17 mouse cellular contexts compared by ENCODE assay signal in the genomic region with DNA sequence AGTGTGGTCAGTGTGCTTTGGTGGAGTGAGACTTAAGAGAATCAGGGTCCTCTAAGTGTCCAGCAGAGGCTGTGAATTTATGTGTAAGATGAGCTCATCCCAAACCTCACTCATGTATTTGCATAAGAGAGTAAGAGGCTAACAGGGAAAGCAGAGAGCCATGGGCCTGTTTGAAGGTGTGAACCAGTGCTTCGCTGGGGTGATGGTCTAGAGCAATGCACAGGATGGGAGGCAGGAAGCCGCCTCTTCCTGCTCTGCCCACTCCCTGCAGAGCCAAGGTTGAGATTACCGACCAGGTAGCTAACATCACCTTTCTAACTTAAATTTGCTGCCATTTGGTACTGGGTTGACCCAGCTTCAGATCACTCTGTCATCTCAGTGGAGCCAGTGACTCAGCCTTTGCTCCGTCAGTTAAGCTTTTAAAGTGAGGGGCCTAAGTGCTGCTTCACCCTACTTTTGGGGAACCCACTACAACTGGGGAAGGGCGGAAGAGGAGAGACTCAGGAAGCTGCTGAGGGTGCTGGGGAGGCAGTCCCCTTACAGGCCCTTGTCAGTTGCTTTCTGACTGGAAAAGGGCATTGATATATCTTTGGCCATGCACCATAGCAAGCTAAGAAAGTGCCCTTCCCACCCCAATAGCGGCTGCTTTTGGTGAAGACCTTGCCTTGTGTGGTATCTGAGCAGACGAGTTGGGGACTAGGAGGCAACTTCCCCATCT. TPM values are rescaled to one million over a fixed set of nuclear protein-coding genes. Genes with fewer than 3 reads are reported as not detected.
DNase-seq lines count a peak whose midpoint lies in the region; ATAC-seq lines count a peak whose summit lies in the region.
"Had no signal": no experiment of that assay in that cellular context is flagged by ENCODE, and none has a peak within 500 bp of the region (broad histone marks: within the 10 kb centered on the region; RNA-seq: fewer than 3 reads in every experiment).

No protein-coding gene starts in this region.

- no peak overlapping the region for H3K27ac ChIP-seq in heart, embryonic 11.5 days (ENCODE audit: low read depth, low read length)
- H3K27ac ChIP-seq in liver, embryonic 11.5 days (ENCODE audit: low read depth, low read length): 0 out of 2 replicates have a peak overlapping the region, but pooled peaks have one; percentile 38
- H3K27ac ChIP-seq in liver, embryonic 12.5 days: no peak overlapping the region
- peak overlapping the region; percentile 53; the same call in 1 of the 2 replicates for H3K27ac ChIP-seq in limb, embryonic 12.5 days
- H3K27ac ChIP-seq: forebrain, embryonic 13.5 days; midbrain, embryonic 10.5 days; neural tube, embryonic 13.5 days had no signal

- no peak overlapping the region for H3K4me2 ChIP-seq in heart, embryonic 11.5 days
- no peak overlapping the region for H3K4me2 ChIP-seq in liver, embryonic 11.5 days
- H3K4me2 ChIP-seq in liver, embryonic 12.5 days: no peak overlapping the region
- H3K4me2 ChIP-seq in limb, embryonic 12.5 days: no peak overlapping the region
- H3K4me2 ChIP-seq: embryonic facial prominence, embryonic 12.5 days; forebrain, embryonic 13.5 days; lung, embryonic 14.5 days; neural tube, embryonic 13.5 days had no signal

- ATAC-seq in heart, embryonic 11.5 days (replicated peaks; ENCODE audit: insufficient number of reproducible peaks, low FRiP score, low TSS enrichment): no peak
- no peak for ATAC-seq in liver, embryonic 11.5 days (replicated peaks; ENCODE audit: low FRiP score)
- ATAC-seq in liver, embryonic 12.5 days: no peak
- peak; percentile 64 for ATAC-seq in CD4-positive, CD25-positive, alpha-beta regulatory T cell, adult 4 months
- no peak for ATAC-seq in limb, embryonic 12.5 days (ENCODE audit: insufficient number of reproducible peaks, insufficient read depth, low FRiP score, low TSS enrichment, low read depth)
- ATAC-seq: forebrain, embryonic 13.5 days had no signal

- H3K9ac ChIP-seq in heart, embryonic 11.5 days (ENCODE audit: low read depth, low read length): no peak overlapping the region
- H3K9ac ChIP-seq in liver, embryonic 11.5 days (ENCODE audit: low read depth, low read length): no peak overlapping the region
- H3K9ac ChIP-seq in liver, embryonic 12.5 days: no peak overlapping the region
- no peak overlapping the region for H3K9ac ChIP-seq in limb, embryonic 12.5 days (replicated peaks)
- H3K9ac ChIP-seq: embryonic facial prominence, embryonic 12.5 days; forebrain, embryonic 13.5 days; lung, embryonic 14.5 days; neural tube, embryonic 13.5 days had no signal

- H3K27me3 ChIP-seq in heart, embryonic 11.5 days (ENCODE audit: control insufficient read depth, insufficient read depth, low read length): no peaks in the 10 kb centered on the region
- no peaks in the 10 kb centered on the region for H3K27me3 ChIP-seq in liver, embryonic 11.5 days (replicated peaks; ENCODE audit: control insufficient read depth, insufficient read depth, low read length)
- no peaks in the 10 kb centered on the region for H3K27me3 ChIP-seq in liver, embryonic 12.5 days (replicated peaks)
- H3K27me3 ChIP-seq in limb, embryonic 12.5 days: no peaks in the 10 kb centered on the region
- H3K27me3 ChIP-seq: embryonic facial prominence, embryonic 12.5 days; forebrain, embryonic 13.5 days; neural tube, embryonic 13.5 days had no signal

- H3K4me1 ChIP-seq in heart, embryonic 11.5 days (ENCODE audit: control insufficient read depth, insufficient read depth, low read length): peaks cover 32% of the 10 kb centered on the region
- H3K4me1 ChIP-seq in liver, embryonic 11.5 days (replicated peaks; ENCODE audit: control insufficient read depth, insufficient read depth, low read length): peaks cover 13% of the 10 kb centered on the region
- peaks cover 24% of the 10 kb centered on the region for H3K4me1 ChIP-seq in liver, embryonic 12.5 days
- H3K4me1 ChIP-seq in limb, embryonic 12.5 days (replicated peaks): no peaks in the 10 kb centered on the region
- H3K4me1 ChIP-seq: embryonic facial prominence, embryonic 12.5 days; forebrain, embryonic 13.5 days; midbrain, embryonic 10.5 days had no signal

- WGBS in heart, embryonic 11.5 days (ENCODE audit: insufficient replicate concordance): 84% methylated on average over 7 of the region's 7 CpGs
- WGBS in liver, embryonic 11.5 days: 76% methylated on average over 7 of the region's 7 CpGs
- 68% methylated on average over 7 of the region's 7 CpGs for WGBS in liver, embryonic 12.5 days (ENCODE audit: insufficient replicate concordance)
- 84% methylated on average over 7 of the region's 7 CpGs for WGBS in limb, embryonic 12.5 days

- H3K4me3 ChIP-seq in heart, embryonic 11.5 days (ENCODE audit: low read depth, low read length): no peak overlapping the region
- no peak overlapping the region for H3K4me3 ChIP-seq in liver, embryonic 11.5 days (ENCODE audit: low read depth, low read length)
- H3K4me3 ChIP-seq in liver, embryonic 12.5 days: no peak overlapping the region
- H3K4me3 ChIP-seq in limb, embryonic 12.5 days (replicated peaks): no peak overlapping the region
- H3K4me3 ChIP-seq: embryonic facial prominence, embryonic 12.5 days; forebrain, embryonic 13.5 days; midbrain, embryonic 10.5 days; neural tube, embryonic 13.5 days had no signal

- DNase-seq in heart, adult 11 months: peak; percentile 87
- no peak for DNase-seq in liver, embryonic 11.5 days (ENCODE audit: low spot score)
- DNase-seq in frontal cortex, postnatal 25 days (ENCODE audit: low spot score in 2 of 2): no peak
- DNase-seq in kidney, postnatal 10 days: no peak
- DNase-seq: gastrocnemius, postnatal 14 days; kidney, adult 9 months; left cerebral cortex, postnatal 4 days; lung, embryonic 14.5 days; thymus, postnatal 14 days had no signal

- peaks cover 35% of the 10 kb centered on the region for H3K36me3 ChIP-seq in heart, embryonic 11.5 days (ENCODE audit: control insufficient read depth, insufficient read depth, low read length)
- H3K36me3 ChIP-seq in liver, embryonic 11.5 days (ENCODE audit: control insufficient read depth, insufficient read depth, low read length): peaks cover 56% of the 10 kb centered on the region
- peaks cover 94% of the 10 kb centered on the region for H3K36me3 ChIP-seq in liver, embryonic 12.5 days
- peaks cover 87% of the 10 kb centered on the region for H3K36me3 ChIP-seq in limb, embryonic 12.5 days

- H3K9me3 ChIP-seq in heart, embryonic 11.5 days (replicated peaks; ENCODE audit: control insufficient read depth, low read length): no peaks in the 10 kb centered on the region
- H3K9me3 ChIP-seq in liver, embryonic 11.5 days (ENCODE audit: control insufficient read depth, low read length): no peaks in the 10 kb centered on the region
- no peaks in the 10 kb centered on the region for H3K9me3 ChIP-seq in liver, embryonic 12.5 days (replicated peaks)
- H3K9me3 ChIP-seq in limb, embryonic 12.5 days: no peaks in the 10 kb centered on the region
- H3K9me3 ChIP-seq: embryonic facial prominence, embryonic 12.5 days; forebrain, embryonic 13.5 days; midbrain, embryonic 10.5 days; neural tube, embryonic 13.5 days had no signal

RNA-seq across cellular contexts. Expression of a gene that starts 24.8 kb away (rescaled TPM):
- polyA plus RNA-seq in heart, embryonic 11.5 days (2014; fragmentation: Nextera tagmentation; extraction: Ambion mirVana): 16.8 and 17.2 TPM in 2 replicates
- polyA plus RNA-seq in liver, embryonic 11.5 days (2014; fragmentation: Nextera tagmentation; extraction: Ambion mirVana): 14.7 and 15.7 TPM in 2 replicates
- polyA plus RNA-seq in liver, embryonic 12.5 days (2016; fragmentation: Nextera tagmentation; extraction: Ambion mirVana): 13.0 TPM in 2 replicates
- polyA plus RNA-seq in CD4-positive, CD25-positive, alpha-beta regulatory T cell, adult 4 months (2017; shearing (Covaris generic)): 10 to 100 TPM; 10.2 to 12.1 TPM
- polyA plus RNA-seq in limb, embryonic 12.5 days (2016; fragmentation: Nextera tagmentation; extraction: Ambion mirVana): 12.7 and 13.1 TPM in 2 replicates

RNA-seq across cellular contexts. Expression of a gene that starts 36.1 kb away (rescaled TPM):
- 10.6 and 11.8 TPM in 2 replicates for polyA plus RNA-seq in heart, embryonic 11.5 days (2014; fragmentation: Nextera tagmentation; extraction: Ambion mirVana)
- polyA plus RNA-seq in liver, embryonic 11.5 days (2014; fragmentation: Nextera tagmentation; extraction: Ambion mirVana): 12.1 and 13.7 TPM in 2 replicates
- polyA plus RNA-seq in liver, embryonic 12.5 days (2016; fragmentation: Nextera tagmentation; extraction: Ambion mirVana): 6.6 and 7.3 TPM in 2 replicates
- polyA plus RNA-seq in CD4-positive, CD25-positive, alpha-beta regulatory T cell, adult 4 months (2017; shearing (Covaris generic)): under 1 TPM; 0.47 to 0.86 TPM
- polyA plus RNA-seq in limb, embryonic 12.5 days (2016; fragmentation: Nextera tagmentation; extraction: Ambion mirVana): 52.8 and 54.6 TPM in 2 replicates

Comparison
In these comparisons a context has a peak if more than half of its experiments do, and no peak if none do; other contexts are left out.
1. H3K27ac ChIP-seq: peak in liver, embryonic 11.5 days (single experiment) and limb, embryonic 12.5 days (single experiment); none in heart, embryonic 11.5 days (single experiment) and liver, embryonic 12.5 days (single experiment).